Mouse (Mus musculus) kidney, postnatal 25 days (tissue): ENCODE data around the gene Xaf1.
A peak's percentile ranks its signal among the peaks of the same experiment; 100 is the strongest.

Source experiments
- DNase-seq, 2 experiments: peaks; one replicate each; pipeline ENCODE4 v3.0.0; 2021; ENCODE audit warnings: mixed read lengths in 2 of 2

Gene Xaf1

DNA sequence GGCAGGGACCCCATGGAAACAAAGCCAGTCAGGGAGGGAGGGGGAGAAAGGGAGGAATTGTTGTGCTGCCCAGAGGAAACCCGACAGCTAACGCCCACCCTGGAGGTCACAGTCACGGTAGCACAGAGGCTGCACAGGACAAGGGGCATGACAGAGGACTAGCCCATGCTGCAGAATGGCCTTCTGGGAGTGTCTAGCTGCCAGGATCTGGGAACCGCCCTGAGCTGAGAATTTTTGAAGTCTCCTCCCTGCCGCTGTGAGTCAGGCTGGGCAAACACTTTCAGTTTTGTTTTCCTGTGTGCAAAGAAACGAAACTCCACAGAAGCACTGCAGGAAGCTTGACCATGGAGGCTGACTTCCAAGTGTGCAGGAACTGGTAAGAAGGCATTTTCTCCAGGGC lies at the start of gene Xaf1:
Xaf1 (plus strand) TSS at position 296 of the 400 bp plus-strand sequence.
- peak; percentile 69 to 83 for DNase-seq

- DNase-seq, result no peak
Observed at GRCm38 (mm10) chr11:72255629-72256028, 45.8 kb upstream of the Xaf1 start.

DNA sequence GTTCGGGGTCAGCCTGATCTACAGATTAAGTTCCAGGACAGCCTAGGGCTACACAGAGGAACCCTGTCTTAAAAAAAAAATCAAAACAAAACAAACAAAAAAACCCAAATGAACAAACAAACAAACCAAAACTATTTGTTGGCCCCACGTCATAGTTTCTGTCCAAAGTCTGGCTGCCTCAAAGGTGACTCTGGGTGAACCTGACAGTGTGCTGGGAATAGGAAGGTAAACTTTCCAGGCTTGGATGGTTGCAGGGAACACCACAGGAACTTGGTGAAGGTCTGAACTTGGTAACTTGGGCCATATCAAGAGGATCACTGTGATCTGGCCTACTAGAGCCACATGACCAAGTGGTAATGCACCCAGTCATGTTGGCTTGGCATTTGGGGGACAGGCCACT lies 45.0 kb upstream of the Xaf1 start:
- no peak for DNase-seq

DNA sequence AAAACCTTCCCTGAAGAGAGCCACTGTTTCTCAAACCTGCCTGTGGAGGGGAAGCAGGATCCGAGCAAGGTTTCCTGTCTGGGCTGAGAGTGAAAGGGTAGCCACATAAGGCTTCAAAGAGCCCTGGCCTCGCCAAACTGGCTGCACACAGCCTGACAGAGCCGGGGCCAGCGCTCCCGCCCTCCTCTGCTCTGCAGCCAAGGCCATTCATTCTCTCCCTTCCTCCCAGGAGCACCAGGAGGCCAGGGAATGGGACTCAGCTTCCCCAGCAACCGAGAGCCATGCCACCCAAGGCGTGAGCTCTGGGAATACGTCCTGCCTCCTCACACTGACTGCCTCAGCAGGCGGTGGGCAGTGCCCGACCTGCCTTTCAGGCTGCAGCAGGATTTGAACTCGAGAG lies 35.9 kb upstream of the Xaf1 start:
- no peak for DNase-seq

GRCm38 (mm10) chr11:72266207-72266959 lies 35.0 kb upstream of the Xaf1 start:
- DNase-seq, result peak; percentile 60 to 80

DNA sequence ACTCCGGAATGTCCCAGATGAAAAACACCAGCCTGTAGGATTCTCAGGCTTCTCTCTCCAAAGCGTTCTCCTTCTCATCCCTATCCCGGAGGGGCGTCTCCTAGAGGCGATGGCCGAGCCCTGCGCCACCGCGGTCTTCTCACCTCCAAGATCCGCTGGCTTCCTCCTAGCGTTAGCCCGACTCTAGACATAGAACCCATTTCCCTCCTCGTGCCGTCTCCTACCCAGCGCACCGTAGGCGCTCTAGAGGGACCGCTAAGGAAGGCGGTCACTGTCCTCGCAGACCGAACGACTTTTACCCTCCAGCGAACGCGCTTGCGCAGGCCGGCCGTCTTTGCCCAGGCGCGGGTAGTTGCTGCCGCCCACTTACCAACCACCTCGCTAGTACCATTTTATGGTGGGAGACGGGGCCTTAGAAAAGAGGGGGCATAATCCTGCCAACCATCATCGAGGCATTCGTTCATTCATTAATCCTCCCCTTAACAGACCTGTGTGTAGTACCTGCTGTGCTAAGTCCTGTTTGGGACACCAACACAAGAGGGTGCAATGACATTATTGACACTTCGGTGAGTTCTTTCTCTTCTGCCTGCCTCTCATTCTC lies 34.4 kb upstream of the Xaf1 start, which contains the start of gene Slc13a5:
Slc13a5 (minus strand) TSS at position 263 of the 601 bp plus-strand sequence.
- DNase-seq, result peak in 1 of 2 experiments; percentile 13

- no peak for DNase-seq
Observed at GRCm38 (mm10) chr11:72271761-72272160, 29.7 kb upstream of the Xaf1 start.

GRCm38 (mm10) chr11:72273341-72273740 lies 28.1 kb upstream of the Xaf1 start:
- no peak for DNase-seq

DNA sequence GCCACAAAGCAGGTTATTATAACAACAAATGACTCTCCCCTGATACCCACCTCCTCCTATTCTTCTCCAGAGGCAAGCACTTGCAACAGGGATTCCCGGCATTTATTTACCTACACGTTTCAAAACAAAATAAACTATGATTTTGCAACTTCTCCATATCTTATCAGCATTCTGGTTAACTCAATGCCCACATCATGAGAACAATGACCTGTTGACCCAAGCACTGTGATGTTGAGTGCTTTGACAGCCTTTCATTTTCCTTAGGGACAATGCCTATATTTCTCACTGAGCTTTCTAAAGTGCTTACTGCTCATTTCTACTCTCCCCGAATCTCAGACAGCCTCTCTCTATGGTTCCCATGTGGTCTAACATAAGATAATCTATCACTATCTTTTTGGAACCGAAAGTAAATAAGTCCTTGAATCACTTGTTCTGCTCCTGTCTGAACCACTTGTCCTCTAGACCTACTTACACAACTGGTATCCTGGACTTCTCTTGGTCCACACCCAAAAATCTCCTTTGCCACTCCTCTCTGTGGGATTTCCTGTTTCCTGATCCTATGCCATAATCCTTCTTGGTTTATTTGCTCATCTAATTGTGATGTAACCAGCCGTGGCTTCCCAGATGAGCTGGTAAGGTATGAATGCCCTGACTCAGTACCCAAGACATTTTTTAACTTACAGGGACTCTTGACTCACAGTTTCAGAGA lies 20.1 kb upstream of the Xaf1 start:
- no peak for DNase-seq

GRCm38 (mm10) chr11:72281852-72282400 lies 19.5 kb upstream of the Xaf1 start:
- DNase-seq, result peak in 1 of 2 experiments; percentile 14

DNA sequence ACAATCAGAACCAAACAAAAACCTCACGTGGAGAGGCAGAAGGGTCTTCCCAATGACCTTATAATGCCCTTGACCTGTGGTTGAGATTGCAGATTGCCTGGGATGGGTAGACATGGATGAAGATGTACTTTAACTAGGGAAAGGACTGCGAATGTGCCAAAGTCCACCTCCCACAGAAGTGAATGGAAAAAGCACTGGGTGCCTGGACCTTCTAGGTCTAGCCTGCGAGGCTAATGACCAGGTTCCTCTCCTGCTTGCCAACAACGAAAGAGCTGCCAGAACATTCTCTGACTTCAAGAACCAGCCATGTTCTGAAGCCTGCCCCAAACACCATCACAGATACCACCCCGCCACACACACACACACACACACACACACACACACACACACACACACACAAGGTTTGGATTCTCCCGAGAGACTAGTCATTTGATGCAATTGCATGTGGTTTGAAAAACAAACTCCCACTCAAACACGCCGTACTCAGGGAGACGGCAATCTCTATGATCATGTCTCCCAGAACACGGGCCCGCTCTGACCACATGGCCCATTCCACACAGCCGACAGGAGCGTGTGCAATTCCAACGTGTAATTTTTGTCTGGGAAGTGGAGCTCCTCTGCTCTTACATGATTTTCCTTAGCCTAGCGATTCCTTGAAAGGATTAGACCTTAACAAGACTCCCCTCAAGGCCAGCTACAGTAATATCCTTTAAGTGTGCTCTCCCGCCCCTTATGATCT lies 17.8 kb upstream of the Xaf1 start:
- DNase-seq, result peak in 1 of 2 experiments; percentile 10

DNA sequence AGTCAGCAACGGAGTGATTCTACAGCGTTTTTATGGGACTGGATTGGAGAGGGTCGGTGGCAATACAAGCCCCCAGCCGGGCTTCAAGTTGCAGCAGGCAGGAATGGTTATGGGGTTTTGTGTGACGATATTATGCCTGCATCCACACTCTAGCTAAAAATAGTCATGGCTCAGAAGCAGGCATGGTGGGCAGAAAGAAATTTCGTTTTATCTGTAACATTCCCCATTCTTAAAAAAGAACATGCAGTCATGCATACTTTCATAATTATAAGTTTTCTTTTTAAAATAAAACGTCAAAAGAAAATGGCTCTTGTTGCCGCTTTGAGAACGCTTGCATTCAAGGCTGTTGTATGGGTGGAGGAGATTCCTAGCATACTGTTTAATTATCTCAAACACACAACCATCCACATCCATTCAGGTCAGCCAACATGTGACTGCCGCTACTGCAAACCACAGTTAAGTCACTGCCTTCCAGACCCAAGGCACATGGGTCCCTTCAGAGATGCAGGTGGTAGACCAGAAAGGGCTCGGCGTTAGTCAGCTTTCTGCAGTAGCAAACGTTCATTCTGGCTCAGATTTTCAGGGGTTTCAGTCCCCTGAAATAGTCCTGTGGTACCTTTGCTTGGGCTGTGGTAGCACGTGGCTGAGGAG lies 16.8 kb upstream of the Xaf1 start:
- DNase-seq, result no peak

- no peak for DNase-seq
Observed at GRCm38 (mm10) chr11:72285971-72286480, 15.4 kb upstream of the Xaf1 start.

DNA sequence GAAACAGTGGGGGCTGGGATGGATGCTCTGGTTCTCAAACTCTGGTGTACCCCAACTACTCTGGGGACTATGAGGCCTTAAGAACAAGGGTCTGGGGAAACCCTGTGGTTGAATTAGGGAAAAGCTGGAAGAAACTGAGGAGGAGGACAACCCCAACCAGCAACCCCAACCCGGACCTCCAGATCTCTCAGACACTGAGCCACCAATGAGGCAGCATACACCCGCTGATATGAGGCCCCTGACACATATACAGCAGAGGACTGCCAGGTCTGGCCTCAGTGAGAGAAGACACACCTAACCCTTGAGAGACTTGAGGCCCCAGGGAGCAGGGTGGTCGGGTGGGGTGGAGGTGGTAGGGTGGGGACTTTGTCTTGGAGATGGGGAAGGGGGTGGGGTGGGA lies 14.8 kb upstream of the Xaf1 start:
- DNase-seq, result no peak

DNA sequence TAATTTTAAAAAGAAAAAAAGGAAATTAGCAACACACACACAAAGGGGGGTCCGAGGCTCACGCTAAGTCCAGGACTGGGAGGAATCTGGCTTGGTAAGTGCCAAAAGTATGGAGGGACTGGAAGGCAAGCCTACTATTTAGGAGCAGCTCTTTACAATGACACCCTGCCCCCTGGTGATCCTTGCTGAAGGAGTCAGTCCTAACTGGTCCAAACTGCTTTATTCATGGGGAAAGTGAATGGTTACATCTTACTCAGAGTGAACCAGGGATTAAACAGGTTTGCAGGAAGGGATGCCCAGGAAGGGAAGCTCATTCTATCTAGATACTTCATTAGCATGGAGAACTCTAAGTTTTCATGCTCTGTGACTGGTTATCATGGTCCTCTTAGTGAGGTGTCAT lies 14.3 kb upstream of the Xaf1 start:
- no peak for DNase-seq

DNA sequence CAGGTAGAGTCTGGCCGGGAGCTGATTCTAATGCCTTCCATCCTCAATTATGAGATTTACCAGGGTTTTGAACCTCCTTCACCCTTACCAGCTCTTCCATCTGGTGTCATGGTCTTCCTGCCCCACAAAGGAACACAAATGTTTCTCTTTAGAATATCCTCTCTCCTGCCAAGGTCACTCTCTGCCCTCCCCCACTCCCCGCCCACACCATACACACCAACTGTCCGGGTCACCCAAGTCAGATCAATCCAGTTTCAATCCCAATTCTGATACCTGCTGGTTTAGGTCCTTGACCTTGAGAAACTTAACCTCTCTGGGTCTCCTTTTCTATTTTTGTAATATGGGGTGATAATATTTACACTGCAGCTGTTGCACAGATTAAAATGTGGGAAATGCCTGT lies 13.9 kb upstream of the Xaf1 start:
- no peak for DNase-seq

- DNase-seq, result no peak
Observed at GRCm38 (mm10) chr11:72293116-72293515, 8.3 kb upstream of the Xaf1 start.

DNA sequence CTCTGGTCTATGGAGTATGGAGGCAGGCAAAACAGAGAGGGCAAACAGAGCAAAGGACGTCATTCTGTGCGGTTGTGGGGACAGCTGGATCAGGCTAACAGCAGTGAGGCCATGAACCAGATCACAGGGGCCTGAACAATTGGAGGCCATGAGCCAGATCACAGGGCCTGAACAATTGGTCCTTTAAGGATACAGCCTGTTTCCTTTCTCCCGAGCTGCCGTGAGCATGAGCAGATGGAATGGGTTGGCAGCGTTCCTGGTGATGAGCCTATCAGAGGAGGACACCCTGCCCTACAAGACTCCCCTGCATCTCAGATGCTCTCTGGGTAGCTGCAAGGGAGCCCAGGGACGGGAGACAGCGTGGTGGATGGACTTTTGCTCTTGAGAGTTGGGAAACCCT lies 801 bp downstream of the Xaf1 start:
- DNase-seq, result peak; percentile 71 to 80

DNA sequence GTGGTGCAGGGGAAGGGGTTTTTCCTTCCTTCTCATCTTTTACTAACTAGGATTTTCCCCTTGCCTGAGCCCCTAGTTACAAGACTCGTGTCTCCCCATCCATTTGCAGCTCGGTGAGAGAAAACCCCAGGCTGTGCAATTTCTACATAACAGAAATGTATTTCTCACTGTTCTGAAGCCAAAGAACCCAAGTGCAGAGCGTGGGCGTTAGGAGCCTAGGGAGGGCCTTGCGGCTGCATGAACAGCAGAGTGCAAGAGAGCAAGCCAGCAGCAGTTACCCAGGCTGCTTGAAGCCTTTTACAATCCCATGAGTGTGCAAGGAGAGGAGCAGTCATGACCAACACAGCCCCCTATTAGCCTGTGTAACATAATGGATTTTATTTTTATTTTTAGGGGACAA lies 6.0 kb downstream of the Xaf1 start:
- DNase-seq, result no peak

DNA sequence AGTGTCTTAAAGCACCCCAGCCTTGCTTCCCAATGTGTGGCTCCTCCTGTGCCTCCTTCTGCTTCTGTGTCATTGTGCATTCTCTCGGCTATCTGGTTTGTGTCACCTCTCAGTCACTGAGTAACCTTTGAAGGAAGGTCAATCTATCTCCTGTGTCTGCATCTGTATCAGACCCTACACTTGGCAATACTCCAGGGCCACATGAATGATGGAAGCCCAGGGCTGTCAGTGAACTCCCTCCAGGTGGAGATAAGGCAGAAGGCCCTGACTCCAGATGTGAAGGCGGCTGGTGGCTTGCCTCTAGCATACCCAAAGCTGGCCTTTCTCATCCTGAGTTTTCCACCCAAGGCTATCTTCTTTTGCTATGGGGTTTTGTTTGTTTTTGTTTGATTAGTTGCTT lies 7.6 kb downstream of the Xaf1 start:
- no peak for DNase-seq

- no peak for DNase-seq
Observed at GRCm38 (mm10) chr11:72310491-72310890, 9.1 kb downstream of the Xaf1 start.
